Mouse (Mus musculus): ENCODE data around the gene Ppm1l.

- TF ChIP-seq CTCF (IDR thresholded peaks at IDR 0.05; ENCODE audit: borderline replicate concordance, extremely low read depth, insufficient read depth, insufficient read length): peak; percentile 21; the same call in 1 of the 2 replicates
- TF ChIP-seq POLR2A (IDR thresholded peaks at IDR 0.05; ENCODE audit: borderline replicate concordance, extremely low read depth, insufficient read depth, insufficient read length, poor library complexity, severe bottlenecking): peak; percentile 74
Measured at GRCm38 (mm10) chr3:69598261-69599165, 281.9 kb downstream of the Ppm1l start, which contains the start of gene B3galnt1.

Data from brain, embryonic 14.5 days (tissue).